Comparison of ENCODE assay signal across 8 mouse cellular contexts in the genomic region with DNA sequence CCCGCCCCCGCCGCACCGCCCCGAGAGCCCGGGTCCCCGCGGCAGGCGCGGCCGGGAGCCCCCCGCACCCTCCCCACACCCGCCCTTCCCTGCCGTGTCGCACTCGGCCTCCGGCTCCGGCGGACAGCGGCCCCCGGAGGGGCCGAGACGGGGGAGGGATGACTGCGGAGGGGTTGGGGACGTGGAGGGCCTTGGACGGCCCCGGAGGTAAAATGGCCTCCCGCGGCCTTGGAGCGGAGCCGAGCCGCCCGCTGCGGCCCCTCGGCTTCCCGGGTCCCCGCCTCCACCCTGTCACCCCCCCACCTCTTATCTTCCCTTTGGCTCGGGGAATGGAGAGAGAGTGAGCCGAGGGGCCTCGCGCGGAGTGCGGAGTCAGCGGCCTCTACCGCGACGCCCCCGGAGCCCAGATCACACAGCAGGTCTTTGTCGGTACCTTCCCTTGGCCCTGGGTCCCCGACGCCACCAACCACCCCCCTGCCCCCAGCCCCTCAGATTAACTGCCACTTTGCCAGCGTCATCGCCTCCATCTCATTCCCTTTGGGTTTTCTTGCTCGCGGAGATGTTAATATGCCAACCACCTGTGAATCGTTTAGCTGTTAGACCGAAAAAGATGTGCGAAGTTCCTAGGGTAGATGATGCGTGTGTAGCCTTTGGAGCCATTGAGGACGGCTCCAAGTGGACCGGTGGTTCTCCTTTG. TPM values are rescaled to one million over a fixed set of nuclear protein-coding genes. Genes with fewer than 3 reads are reported as not detected.
DNase-seq lines count a peak whose midpoint lies in the region; TF ChIP-seq lines count a peak whose summit lies in the region.

No protein-coding gene starts in this region.

- TF ChIP-seq EP300 in heart, adult 2 months (IDR thresholded peaks at IDR 0.05; ENCODE audit: insufficient read depth, low read depth, low read length): no peak

- H3K27ac ChIP-seq in cortical plate, adult 2 months (ENCODE audit: insufficient read depth, low read length): peak overlapping the region; percentile 50; the same call in 1 of the 2 replicates
- peak overlapping the region; percentile 99 for H3K27ac ChIP-seq in heart, adult 2 months

- intact Hi-C loops in heart, adult 2 months (cut with DNase I): no loop called here

- WGBS in heart, adult 2 months: under 1% methylated on average over 47 of the region's 61 CpGs

- H3K36me3 ChIP-seq in heart, adult 2 months (ENCODE audit: control insufficient read depth, insufficient read depth, low read length): peaks cover 10% of the 10 kb centered on the region

- no peaks in the 10 kb centered on the region for H3K27me3 ChIP-seq in heart, adult 2 months (ENCODE audit: control insufficient read depth, insufficient read depth, low read length)

- peaks cover 6% of the 10 kb centered on the region; the same call in 1 of the 2 replicates for H3K4me1 ChIP-seq in cortical plate, adult 2 months (ENCODE audit: control insufficient read depth, insufficient read depth, low read length)
- peaks cover 6% of the 10 kb centered on the region for H3K4me1 ChIP-seq in heart, adult 2 months (ENCODE audit: control insufficient read depth, insufficient read depth, low read length)

- no peak for TF ChIP-seq CTCF in cortical plate, adult 2 months (IDR thresholded peaks at IDR 0.05; ENCODE audit: extremely low read depth, insufficient read depth, low read length)
- TF ChIP-seq CTCF in heart, adult 2 months (IDR thresholded peaks at IDR 0.05): no peak

- H3K9ac ChIP-seq in heart, adult 2 months (ENCODE audit: low read depth, low read length): peak overlapping the region; percentile 90

- H3K4me3 ChIP-seq in cortical plate, adult 2 months (ENCODE audit: insufficient read depth, low read length): peak overlapping the region; percentile 81
- peak overlapping the region; percentile 73 for H3K4me3 ChIP-seq in heart, adult 2 months

- H3K79me2 ChIP-seq in heart, adult 2 months (replicated peaks; ENCODE audit: control insufficient read depth, insufficient read depth, low read length): peaks cover 9% of the 10 kb centered on the region

- DNase-seq in CD8-positive naive resting alpha-beta T cell, adult 2 months (ENCODE audit: low read depth in 2 of 2, low spot score in 2 of 2): peak; percentile 6 to 13
- peak; percentile 69 for DNase-seq in ZHBTc4 (ENCODE audit: low read depth, low spot score)
- peak; percentile 64 to 70 for DNase-seq in heart, adult 2 months
- peak; percentile 33 for DNase-seq in kidney, adult 9 months
- peak; percentile 41 for DNase-seq in lung, postnatal 36 days
- DNase-seq in retina, postnatal 7 days (ENCODE audit: low read depth, low spot score): peak; percentile 59
- no peak for DNase-seq in frontal cortex, postnatal 10 days (ENCODE audit: low spot score in 2 of 2)

- TF ChIP-seq POLR2A in cortical plate, adult 2 months (IDR thresholded peaks at IDR 0.05; ENCODE audit: extremely low read depth, insufficient read depth, low read length): no peak
- TF ChIP-seq POLR2A in heart, adult 2 months (IDR thresholded peaks at IDR 0.05; ENCODE audit: insufficient read depth, low read depth, low read length): no peak

RNA-seq across cellular contexts. Expression of a gene that starts 0.9 kb away (rescaled TPM):
- 147 and 149 TPM in 2 replicates for polyA plus RNA-seq in cortical plate, adult 2 months (2012; rRNA removed)
- 10 to 100 TPM; 76.8 to 79.8 TPM for total RNA-seq in heart, adult 2 months (2021)
- 77.8 and 93.2 TPM in 2 replicates for polyA plus RNA-seq in heart, adult 2 months (2012; rRNA removed)

Comparison
In these comparisons a context has a peak if more than half of its experiments do, and no peak if none do; other contexts are left out.
1. DNase-seq: peak in CD8-positive naive resting alpha-beta T cell, adult 2 months (2 of 2), ZHBTc4 (single experiment), heart, adult 2 months (2 of 2), kidney, adult 9 months (single experiment), lung, postnatal 36 days (single experiment) and retina, postnatal 7 days (single experiment); none in frontal cortex, postnatal 10 days (0 of 2).